Mouse (Mus musculus): Measurements from ENCODE around the gene Cdh12.

- TF ChIP-seq CTCF (IDR thresholded peaks at IDR 0.05; ENCODE audit: borderline replicate concordance, control insufficient read depth, extremely low read depth, insufficient read depth, low read length, poor library complexity) (no peak), POLR2A (IDR thresholded peaks at IDR 0.05; ENCODE audit: control insufficient read depth, extremely low read depth, insufficient read depth, low read length, poor library complexity) (no peak)
Measured at GRCm38 (mm10) chr15:21109009-21109841, 660.2 kb downstream of the Cdh12 start.

Measured in thymus, adult 2 months (tissue).